Mouse (Mus musculus): ENCODE results near the gene Ttc19.
"Not testable (repeated sequence)": the region's sequence is repeated elsewhere in the genome, so short reads cannot be mapped to it uniquely, and the experiment has no call there.

Gene Ttc19

DNA sequence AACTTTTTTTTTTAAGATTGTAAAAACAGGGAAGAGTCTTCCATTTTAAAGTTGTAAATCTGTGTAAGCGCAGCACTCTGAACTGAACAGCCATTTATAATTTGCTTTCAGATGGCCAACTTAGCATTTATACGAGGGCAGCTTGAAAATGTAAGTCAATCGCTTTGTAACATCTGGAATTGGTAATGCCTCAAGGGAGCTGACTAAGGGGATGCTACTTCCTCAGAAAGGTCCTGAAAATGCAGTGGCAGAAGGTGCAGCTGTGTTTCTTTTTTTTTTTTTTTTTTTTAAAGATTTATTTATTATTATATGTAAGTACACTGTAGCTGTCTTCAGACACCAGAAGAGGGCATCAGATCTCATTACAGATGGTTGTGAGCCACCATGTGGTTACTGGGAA is 2.7 kb downstream of the Ttc19 start:
- DNase-seq (ENCODE audit: low read depth, low spot score): not testable (repeated sequence)

- DNase-seq (ENCODE audit: low read depth, low spot score): no peak
Measured at GRCm38 (mm10) chr11:62285020-62285419, 3.7 kb downstream of the Ttc19 start.

GRCm38 (mm10) chr11:62287700-62288099 is 6.4 kb downstream of the Ttc19 start:
- DNase-seq (ENCODE audit: low read depth, low spot score): no peak

GRCm38 (mm10) chr11:62294121-62294520 is 12.8 kb downstream of the Ttc19 start:
- no peak for DNase-seq (ENCODE audit: low read depth, low spot score)

DNA sequence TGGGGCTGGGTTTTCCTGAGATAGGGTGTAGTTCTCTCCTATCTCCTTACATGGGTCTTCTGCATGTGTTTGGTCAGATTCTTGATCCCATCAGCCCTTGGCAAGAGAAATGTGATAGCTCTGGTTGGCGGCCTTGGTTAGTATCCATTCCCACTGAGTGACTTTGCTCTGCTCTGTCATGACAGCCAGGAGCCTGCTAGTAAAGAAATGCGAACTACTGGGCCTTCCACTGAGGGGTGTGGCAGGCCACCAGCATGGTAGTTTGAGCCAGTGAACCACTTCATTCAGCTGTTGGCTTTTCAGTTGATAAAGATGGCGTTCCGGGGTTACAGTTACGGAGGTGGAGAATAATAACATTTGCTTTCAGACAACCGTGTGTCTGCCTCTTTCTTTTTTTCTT is 17.6 kb downstream of the Ttc19 start:
- no peak for DNase-seq (ENCODE audit: low read depth, low spot score)

DNA sequence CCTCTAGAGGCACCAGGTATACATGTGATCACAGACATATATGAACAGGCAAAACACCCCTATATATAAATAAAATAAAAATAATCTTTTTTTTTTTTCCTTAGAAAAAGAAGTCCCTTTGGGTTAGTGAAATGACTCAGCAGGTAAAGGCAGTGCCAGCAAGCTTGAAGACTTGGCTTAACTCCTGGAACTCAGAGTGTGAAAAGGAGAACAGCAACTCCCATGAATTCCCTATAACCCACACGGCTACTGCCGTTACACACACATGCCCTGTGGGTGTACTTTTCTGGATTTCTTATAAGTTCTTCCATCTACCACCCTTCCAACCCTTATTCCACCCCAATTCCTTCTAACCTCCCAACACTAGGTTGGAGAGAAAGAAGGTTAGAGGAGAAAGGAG is 24.6 kb downstream of the Ttc19 start:
- DNase-seq (ENCODE audit: low read depth, low spot score): no peak

- DNase-seq (ENCODE audit: low read depth, low spot score): no peak
Measured at GRCm38 (mm10) chr11:62309296-62309695, 28.0 kb downstream of the Ttc19 start.

- no peak for DNase-seq (ENCODE audit: low read depth, low spot score)
Measured at GRCm38 (mm10) chr11:62314984-62315383, 33.7 kb downstream of the Ttc19 start.

GRCm38 (mm10) chr11:62317746-62318145 is 36.5 kb downstream of the Ttc19 start:
- DNase-seq (ENCODE audit: low read depth, low spot score): no peak

DNA sequence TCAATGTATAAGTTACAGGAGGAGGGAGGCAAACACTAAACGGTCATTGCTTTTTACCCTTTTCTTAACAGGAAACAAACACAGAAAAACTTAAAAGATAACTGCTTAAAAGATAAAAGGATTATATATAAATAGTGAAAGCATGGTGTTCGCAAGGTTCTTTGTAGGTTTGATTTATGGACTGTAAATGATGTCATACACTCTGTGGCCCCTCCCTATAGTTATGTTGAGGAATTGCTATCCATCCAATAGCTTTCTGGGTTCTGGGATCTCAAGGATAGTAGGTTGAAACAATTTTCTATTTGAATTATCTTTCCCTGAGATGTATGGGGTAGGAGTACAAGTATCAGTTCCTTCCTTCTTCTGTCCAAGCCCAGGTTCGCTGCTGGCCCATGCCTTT is 38.8 kb downstream of the Ttc19 start:
- DNase-seq (ENCODE audit: low read depth, low spot score): no peak

DNA sequence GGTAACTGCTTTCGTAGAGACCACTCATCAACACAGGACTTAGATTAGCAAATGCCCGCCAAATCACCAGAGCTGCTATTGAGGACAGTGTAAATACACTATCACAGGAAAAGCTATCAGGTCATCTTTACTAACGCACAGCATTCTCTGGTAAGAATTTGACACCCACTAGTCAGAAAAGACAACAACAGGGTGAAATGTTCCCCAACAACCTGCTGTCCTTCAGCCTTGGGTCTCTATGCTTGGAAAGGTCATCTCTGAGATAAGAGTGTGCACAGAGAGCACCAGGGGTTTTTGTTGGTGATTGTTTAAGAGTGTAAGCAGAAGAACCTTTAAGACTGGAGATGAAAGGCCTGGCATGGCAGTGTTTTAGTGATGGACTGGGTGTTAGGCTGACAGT is 42.4 kb downstream of the Ttc19 start:
- DNase-seq (ENCODE audit: low read depth, low spot score): no peak

DNA sequence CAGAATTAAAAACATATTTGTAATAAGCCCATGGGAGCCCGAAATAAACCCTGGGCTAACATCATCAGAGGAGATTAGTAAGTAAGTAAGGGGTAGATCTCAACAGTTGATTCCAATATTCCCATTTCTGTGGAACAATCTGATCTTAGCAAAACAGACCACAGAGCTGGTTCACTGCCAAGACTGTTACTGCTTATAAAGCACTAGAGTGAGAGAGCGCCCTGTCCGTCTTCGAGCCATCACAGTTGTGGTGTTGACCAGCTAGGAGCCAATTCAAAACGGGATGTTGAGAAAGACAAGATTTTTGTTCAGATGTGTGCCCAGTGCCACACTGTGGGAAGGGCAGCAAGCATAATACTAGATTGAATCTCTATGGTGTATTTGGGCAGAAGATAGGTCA is 49.9 kb downstream of the Ttc19 start:
- DNase-seq (ENCODE audit: low read depth, low spot score): no peak

- DNase-seq (ENCODE audit: low read depth, low spot score): no peak
Measured at GRCm38 (mm10) chr11:62332228-62332627, 51.0 kb downstream of the Ttc19 start.

- no peak for DNase-seq (ENCODE audit: low read depth, low spot score)
Measured at GRCm38 (mm10) chr11:62343002-62343401, 61.7 kb downstream of the Ttc19 start.

GRCm38 (mm10) chr11:62351948-62352347 is 70.7 kb downstream of the Ttc19 start:
- no peak for DNase-seq (ENCODE audit: low read depth, low spot score)

DNA sequence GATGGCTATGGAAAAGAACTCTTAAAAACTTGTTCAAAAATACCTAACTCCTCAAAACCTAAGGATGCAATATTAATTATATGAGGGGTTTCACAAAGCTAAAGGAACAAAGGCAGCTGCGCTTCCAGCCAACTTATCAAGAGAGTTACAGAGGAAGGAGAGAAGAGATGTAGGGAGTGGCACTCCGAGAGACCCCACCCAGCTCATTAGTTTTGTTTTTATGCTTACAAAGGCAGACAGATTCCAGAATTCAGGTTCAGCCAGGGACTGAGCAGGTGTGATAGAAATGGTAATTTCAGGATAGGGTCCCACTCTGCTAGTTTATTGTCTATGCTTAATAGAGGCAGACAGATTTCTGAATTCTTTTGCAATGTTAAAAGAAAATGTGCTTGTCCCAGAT is 73.9 kb downstream of the Ttc19 start:
- no peak for DNase-seq (ENCODE audit: low read depth, low spot score)

DNA sequence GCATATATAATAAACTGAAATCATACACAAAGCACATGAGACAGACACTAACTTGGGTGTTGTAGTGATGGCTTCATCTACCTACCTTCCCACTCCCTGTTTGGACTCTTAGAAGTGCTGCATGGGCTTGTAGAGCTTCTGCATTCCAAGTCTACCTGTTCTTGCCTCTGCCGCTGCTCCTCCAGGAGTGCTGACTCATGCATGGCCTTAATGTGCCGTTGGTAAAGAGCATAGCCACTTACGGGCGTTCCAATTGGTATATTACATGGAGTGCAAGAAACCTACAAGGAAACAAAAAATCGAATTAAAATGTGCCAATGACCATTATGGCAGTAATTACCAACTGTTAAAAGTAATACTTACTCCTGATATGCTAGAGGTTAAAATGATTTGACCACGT is 85.6 kb downstream of the Ttc19 start:
- DNase-seq (ENCODE audit: low read depth, low spot score): no peak

DNA sequence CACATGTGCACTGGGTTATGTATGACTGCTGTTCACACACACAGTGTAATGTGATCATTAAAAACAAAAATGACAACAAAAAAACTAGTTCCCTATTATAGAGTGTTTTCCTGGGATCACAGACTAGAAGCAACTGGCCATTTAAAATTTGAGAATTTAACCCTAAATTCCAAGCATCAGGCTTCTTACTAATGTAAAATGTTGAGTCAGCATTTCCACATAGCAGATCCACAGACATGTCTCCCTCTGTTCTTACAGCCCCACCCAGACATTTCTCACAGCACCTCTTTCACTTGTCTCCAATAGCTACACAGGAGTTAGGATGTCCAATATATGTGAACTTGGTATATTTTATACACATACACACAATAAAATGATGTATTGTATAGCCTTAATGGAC is 88.7 kb downstream of the Ttc19 start:
- no peak for DNase-seq (ENCODE audit: low read depth, low spot score)

- no peak for DNase-seq (ENCODE audit: low read depth, low spot score)
Measured at GRCm38 (mm10) chr11:62371776-62372175, 90.5 kb downstream of the Ttc19 start.

DNA sequence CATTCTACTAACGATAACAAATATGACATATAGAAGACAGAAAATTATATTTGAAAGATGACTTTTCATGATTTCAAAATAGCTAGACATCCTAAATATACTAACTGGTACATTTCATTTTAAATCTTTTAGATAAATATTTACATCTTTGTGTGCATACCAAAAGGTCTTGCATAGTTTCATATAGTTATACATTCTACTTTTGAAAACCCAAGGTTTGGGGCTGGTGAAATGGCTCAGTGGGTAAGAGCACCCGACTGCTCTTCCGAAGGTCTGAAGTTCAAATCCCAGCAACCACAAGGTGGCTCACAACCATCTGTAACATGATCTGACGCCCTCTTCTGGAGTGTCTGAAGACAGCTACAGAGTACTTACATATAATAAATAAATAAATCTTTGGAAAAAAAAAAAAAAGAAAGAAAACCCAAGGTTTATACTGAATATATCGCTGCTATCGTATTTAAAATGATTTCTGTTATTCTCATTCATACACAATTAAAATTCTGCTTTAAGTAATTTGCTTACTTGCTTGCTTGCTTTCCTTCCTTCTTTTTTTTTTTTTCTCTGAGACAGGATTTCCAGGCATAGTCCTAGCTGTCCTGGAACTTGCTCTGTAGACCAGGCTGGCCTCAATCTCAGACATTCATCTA is 96.1 kb downstream of the Ttc19 start:
- not testable (repeated sequence) for DNase-seq (ENCODE audit: low read depth, low spot score)
